Mouse (Mus musculus): ENCODE data around the gene Casq2. TPM values are rescaled to one million over a fixed set of nuclear protein-coding genes. Genes with fewer than 3 reads are reported as not detected.

Gene Casq2
- polyA plus RNA-seq, 1 experiment: 7.1 TPM

DNA sequence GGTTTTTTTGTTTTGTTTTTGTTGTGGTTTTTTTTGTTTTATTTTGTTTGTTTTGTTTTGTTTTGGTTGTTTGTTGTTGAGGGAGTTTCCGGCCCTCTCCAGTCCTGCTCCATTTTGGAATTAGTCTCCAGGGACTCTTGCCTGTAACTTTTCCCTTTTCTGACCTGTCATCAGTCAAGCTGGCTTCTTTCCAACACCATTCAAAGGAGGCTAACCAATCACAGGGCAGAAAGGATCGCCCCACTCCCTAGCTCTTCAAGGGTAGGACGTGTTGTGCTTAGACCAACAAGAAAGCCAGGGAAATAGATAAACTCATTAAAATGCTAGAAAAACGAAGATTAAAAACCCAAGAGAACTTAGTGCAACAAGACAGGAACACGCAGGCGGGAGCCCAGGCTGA lies 102.8 kb downstream of the Casq2 start:
- DNase-seq (ENCODE audit: extremely low spot score in 1 of 2, low spot score in 1 of 2): no peak

DNA sequence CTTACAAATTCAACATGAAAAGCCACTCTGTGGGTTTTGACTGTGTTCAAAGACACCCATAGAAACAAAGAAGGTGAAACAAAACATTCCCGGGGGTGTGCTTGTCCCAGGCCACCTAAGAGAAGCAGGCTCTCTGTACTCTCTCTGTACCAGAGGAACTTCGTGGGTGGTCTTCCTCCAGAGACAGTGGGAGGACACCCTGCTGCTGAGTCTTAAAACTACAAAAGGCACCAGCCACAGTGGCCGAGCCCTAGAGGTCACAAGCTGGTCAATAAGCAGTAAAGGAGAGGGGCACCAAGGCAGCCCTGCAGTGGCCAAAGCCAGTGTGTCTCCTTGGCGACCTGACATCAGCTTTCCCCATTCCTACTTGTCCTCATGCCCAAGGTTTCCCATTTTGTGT lies 103.8 kb downstream of the Casq2 start:
- DNase-seq (ENCODE audit: extremely low spot score in 1 of 2, low spot score in 1 of 2): no peak

DNA sequence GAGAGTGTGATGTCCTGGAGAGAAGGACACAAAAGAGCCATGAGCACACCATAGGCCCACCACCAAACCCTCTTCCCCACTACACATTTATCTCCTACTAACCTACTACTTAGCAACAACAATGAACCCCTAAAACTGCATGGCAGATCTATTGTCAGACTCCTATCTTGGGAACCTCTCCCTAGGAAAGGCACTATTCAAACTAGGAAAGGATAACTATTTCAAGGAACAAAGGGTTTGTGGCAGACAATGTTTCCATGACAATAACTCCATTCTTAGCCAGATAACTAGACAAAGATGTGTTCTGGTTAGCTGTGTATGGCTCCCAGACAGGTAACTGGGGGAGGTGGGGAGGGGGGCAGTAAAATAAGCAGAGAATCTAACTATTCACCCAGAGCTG lies 104.4 kb downstream of the Casq2 start:
- no peak for DNase-seq (ENCODE audit: extremely low spot score in 1 of 2, low spot score in 1 of 2)

GRCm38 (mm10) chr3:102191575-102191974 lies 105.4 kb downstream of the Casq2 start:
- no peak for DNase-seq (ENCODE audit: extremely low spot score in 1 of 2, low spot score in 1 of 2)

DNA sequence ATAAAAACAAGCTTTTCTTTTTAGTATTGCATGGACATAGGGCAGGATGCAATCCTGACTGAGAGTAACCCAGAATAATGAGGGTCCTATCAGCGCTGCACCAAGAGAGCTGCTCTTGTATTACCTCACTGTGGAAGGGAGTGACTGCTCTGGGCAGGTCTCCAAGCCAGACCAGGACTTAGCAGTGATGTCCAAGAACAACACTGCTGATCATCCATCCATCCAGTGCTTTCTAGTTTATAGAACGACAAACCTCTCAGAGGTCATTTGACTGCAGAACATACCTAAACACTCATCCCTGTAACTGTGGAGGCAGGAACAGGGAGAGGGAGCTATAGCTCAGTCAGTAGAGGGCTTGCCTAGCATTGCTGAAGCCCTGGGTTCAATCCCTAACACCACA lies 106.4 kb downstream of the Casq2 start:
- no peak for DNase-seq (ENCODE audit: extremely low spot score in 1 of 2, low spot score in 1 of 2)

GRCm38 (mm10) chr3:102193488-102194290 lies 107.5 kb downstream of the Casq2 start:
- DNase-seq (ENCODE audit: extremely low spot score in 1 of 2, low spot score in 1 of 2): no peak

GRCm38 (mm10) chr3:102194291-102195051 lies 108.3 kb downstream of the Casq2 start:
- no peak for DNase-seq (ENCODE audit: extremely low spot score in 1 of 2, low spot score in 1 of 2)

- DNase-seq (ENCODE audit: extremely low spot score in 1 of 2, low spot score in 1 of 2): no peak
These were observed 109.5 kb downstream of the Casq2 start for GRCm38 (mm10) chr3:102195762-102196161.

Other genes with a start within 250 kb of the Casq2 start
- 0.02 and 0.08 TPM in 2 replicates for gene Mab21l3, start 237.5 kb upstream of the Casq2 start, polyA plus RNA-seq (2012; rRNA removed)
- 4.4 and 5.6 TPM in 2 replicates for gene Slc22a15, start 162.0 kb upstream of the Casq2 start, polyA plus RNA-seq (2012; rRNA removed)
- gene Nhlh2, start 76.3 kb upstream of the Casq2 start, polyA plus RNA-seq (2012; rRNA removed): 0.32 and 0.42 TPM in 2 replicates
- gene Vangl1, start 118.3 kb downstream of the Casq2 start, polyA plus RNA-seq (2012; rRNA removed): 5.0 and 5.1 TPM in 2 replicates